Comparison of ENCODE assay signal across 16 mouse cellular contexts in the genomic region with DNA sequence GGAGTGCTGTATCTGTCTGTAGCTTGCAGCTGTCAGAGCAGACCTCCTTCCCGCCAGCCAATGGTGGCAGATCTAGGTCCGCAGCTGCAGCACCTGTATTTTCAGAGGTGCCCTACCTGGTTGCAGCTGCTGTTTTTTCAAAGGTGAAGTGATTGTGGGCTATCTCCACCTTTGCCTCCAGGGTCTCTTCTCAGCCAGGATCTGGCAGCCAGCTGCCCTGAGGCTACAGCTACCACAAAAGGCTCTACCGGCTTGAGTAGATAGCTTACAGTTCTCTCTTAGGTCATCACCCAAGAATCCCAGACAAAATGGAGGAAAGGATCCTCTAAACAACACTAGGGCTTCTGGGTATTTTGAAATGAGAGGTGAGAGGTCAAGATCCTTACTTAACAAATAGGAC.
"Had no signal": no experiment of that assay in that cellular context is flagged by ENCODE, and none has a peak within 500 bp of the region (broad histone marks: within the 10 kb centered on the region; RNA-seq: fewer than 3 reads in every experiment).

No protein-coding gene starts in this region.

- H3K9ac ChIP-seq: lung, embryonic 14.5 days; midbrain, embryonic 13.5 days; midbrain, embryonic 15.5 days; neural tube, embryonic 12.5 days; stomach, embryonic 15.5 days had no signal

- H3K4me3 ChIP-seq: megakaryocyte, embryonic 14.5 days; midbrain, embryonic 13.5 days; midbrain, embryonic 15.5 days; neural tube, embryonic 12.5 days; stomach, embryonic 15.5 days had no signal

- H3K4me1 ChIP-seq: megakaryocyte, embryonic 14.5 days; midbrain, embryonic 13.5 days; midbrain, embryonic 15.5 days; neural tube, embryonic 12.5 days; stomach, embryonic 15.5 days had no signal

- H3K36me3 ChIP-seq: midbrain, embryonic 13.5 days; midbrain, embryonic 15.5 days; neural tube, embryonic 12.5 days; stomach, embryonic 15.5 days had no signal

- DNase-seq: lung, adult 18-20 months; lung, embryonic 14.5 days; lung, postnatal 10 days; lung, postnatal 4 days; right cerebral cortex, postnatal 14 days; right cerebral cortex, postnatal 4 days; spleen, adult 18-20 months; thymus, adult 2 months; thymus, postnatal 25 days; thymus, postnatal 4 days had no signal

- H3K9me3 ChIP-seq: megakaryocyte, embryonic 14.5 days; midbrain, embryonic 13.5 days; midbrain, embryonic 15.5 days; neural tube, embryonic 12.5 days; stomach, embryonic 15.5 days had no signal

- H3K27me3 ChIP-seq: midbrain, embryonic 13.5 days; midbrain, embryonic 15.5 days; neural tube, embryonic 12.5 days; stomach, embryonic 15.5 days had no signal

- H3K27ac ChIP-seq: midbrain, embryonic 13.5 days; midbrain, embryonic 15.5 days; neural tube, embryonic 12.5 days; stomach, embryonic 15.5 days; stomach, postnatal 0 days had no signal
